In genomic region chr5:148367816-148368215, GRCm38 (mm10) we compare ENCODE assay signal across 31 mouse cellular contexts.
"Had no signal": no experiment of that assay in that cellular context is flagged by ENCODE, and none has a peak within 500 bp of the region (broad histone marks: within the 10 kb centered on the region; RNA-seq: fewer than 3 reads in every experiment).

No protein-coding gene starts in this region.

- H3K4me1 ChIP-seq: hindbrain, embryonic 10.5 days; intestine, embryonic 15.5 days had no signal

- H3K27ac ChIP-seq: gastrocnemius, adult 2 months; hindbrain, embryonic 10.5 days; hindbrain, embryonic 12.5 days; hindbrain, embryonic 14.5 days; intestine, embryonic 15.5 days; kidney, embryonic 15.5 days; kidney, postnatal 0 days; left cerebral cortex, adult 2 months; limb, embryonic 10.5 days; limb, embryonic 12.5 days; liver, embryonic 13.5 days; liver, embryonic 15.5 days had no signal

- ATAC-seq: hindbrain, embryonic 16.5 days; inflammation-experienced regulatory T-cells, adult 6 months; intestine, embryonic 15.5 days; intestine, postnatal 0 days; liver, postnatal 0 days had no signal

- H3K36me3 ChIP-seq: hindbrain, embryonic 12.5 days; intestine, embryonic 15.5 days; limb, embryonic 12.5 days had no signal

- H3K27me3 ChIP-seq: heart, embryonic 12.5 days; hindbrain, embryonic 12.5 days; intestine, embryonic 15.5 days; kidney, embryonic 15.5 days; limb, embryonic 12.5 days; liver, embryonic 13.5 days; liver, embryonic 15.5 days had no signal

- H3K4me2 ChIP-seq: heart, embryonic 12.5 days; hindbrain, embryonic 12.5 days; hindbrain, embryonic 14.5 days; intestine, embryonic 15.5 days; kidney, embryonic 15.5 days; limb, embryonic 12.5 days; liver, embryonic 11.5 days; liver, embryonic 13.5 days; liver, embryonic 15.5 days had no signal

- DNase-seq: gastrocnemius, adult 2 months; gastrocnemius, postnatal 10 days; gastrocnemius, postnatal 25 days; heart, adult 18-20 months; heart, postnatal 10 days; heart, postnatal 4 days; kidney, adult 18-20 months; kidney, adult 8-10 months; kidney, postnatal 14 days; kidney, postnatal 36 days; layer of hippocampus, adult 9-11 months; layer of hippocampus, postnatal 36 days; liver; liver, embryonic 13.5 days; liver, postnatal 0 days had no signal

- H3K4me3 ChIP-seq: gastrocnemius, adult 2 months; heart, embryonic 10.5 days; heart, embryonic 12.5 days; hindbrain, embryonic 10.5 days; hindbrain, embryonic 12.5 days; intestine, embryonic 15.5 days; kidney, embryonic 15.5 days; left cerebral cortex, adult 2 months; limb, embryonic 10.5 days; limb, embryonic 12.5 days; liver, embryonic 13.5 days; liver, embryonic 15.5 days had no signal

- H3K9me3 ChIP-seq: intestine, embryonic 15.5 days; limb, embryonic 10.5 days; liver, embryonic 13.5 days; liver, embryonic 15.5 days had no signal

- H3K9ac ChIP-seq: heart, embryonic 12.5 days; hindbrain, embryonic 12.5 days; hindbrain, embryonic 14.5 days; intestine, embryonic 15.5 days; kidney, embryonic 15.5 days; limb, embryonic 12.5 days; liver, embryonic 13.5 days; liver, embryonic 15.5 days; liver, postnatal 0 days had no signal
